Mouse (Mus musculus): Measurements from ENCODE around the gene Fam20a. TPM values are rescaled to one million over a fixed set of nuclear protein-coding genes. Genes with fewer than 3 reads are reported as not detected.

The Fam20a gene
- polyA plus RNA-seq, 1 experiment from 2014 or later, result 2.0 TPM

- Histone ChIP-seq H3K27me3 (ENCODE audit: insufficient read depth, poor library complexity, severe bottlenecking) (no peaks in the 10 kb centered on the region), H3K36me3 (no peaks in the 10 kb centered on the region), H3K4me3 (no peak overlapping the region), H3K9me3 (no peaks in the 10 kb centered on the region), H3K27ac (no peak overlapping the region), H3K4me1 (replicated peaks) (no peaks in the 10 kb centered on the region)
- DNase-seq (ENCODE audit: low spot score), result no peak
- 89% methylated on average over 3 of the region's 3 CpGs for WGBS
Measured at GRCm38 (mm10) chr11:109628099-109628498, 94.0 kb downstream of the Fam20a start.

GRCm38 (mm10) chr11:109627648-109628047 lies 94.4 kb downstream of the Fam20a start:
- no peaks in the 10 kb centered on the region for H3K9me3 ChIP-seq
- H3K27ac ChIP-seq, result no peak overlapping the region
- no peak for DNase-seq (ENCODE audit: low spot score)
- H3K4me1 ChIP-seq (replicated peaks), result peaks cover under 1% of the 10 kb centered on the region; the same call in 1 of the 2 replicates
- no peak overlapping the region for H3K4me3 ChIP-seq
- H3K27me3 ChIP-seq (ENCODE audit: insufficient read depth, poor library complexity, severe bottlenecking), result no peaks in the 10 kb centered on the region
- 92% methylated on average over 4 of the region's 4 CpGs for whole genome bisulfite sequencing
- H3K36me3 ChIP-seq, result no peaks in the 10 kb centered on the region

- Histone ChIP-seq H3K36me3 (no peaks in the 10 kb centered on the region), H3K27me3 (ENCODE audit: insufficient read depth, poor library complexity, severe bottlenecking) (no peaks in the 10 kb centered on the region), H3K27ac (no peak overlapping the region), H3K4me3 (no peak overlapping the region), H3K4me1 (replicated peaks) (peaks cover 6% of the 10 kb centered on the region; the same call in 1 of the 2 replicates), H3K9me3 (no peaks in the 10 kb centered on the region)
- no peak for DNase-seq (ENCODE audit: low spot score)
- WGBS, result 88% methylated on average over 7 of the region's 7 CpGs
Measured at GRCm38 (mm10) chr11:109623238-109623637, 98.8 kb downstream of the Fam20a start.

DNA sequence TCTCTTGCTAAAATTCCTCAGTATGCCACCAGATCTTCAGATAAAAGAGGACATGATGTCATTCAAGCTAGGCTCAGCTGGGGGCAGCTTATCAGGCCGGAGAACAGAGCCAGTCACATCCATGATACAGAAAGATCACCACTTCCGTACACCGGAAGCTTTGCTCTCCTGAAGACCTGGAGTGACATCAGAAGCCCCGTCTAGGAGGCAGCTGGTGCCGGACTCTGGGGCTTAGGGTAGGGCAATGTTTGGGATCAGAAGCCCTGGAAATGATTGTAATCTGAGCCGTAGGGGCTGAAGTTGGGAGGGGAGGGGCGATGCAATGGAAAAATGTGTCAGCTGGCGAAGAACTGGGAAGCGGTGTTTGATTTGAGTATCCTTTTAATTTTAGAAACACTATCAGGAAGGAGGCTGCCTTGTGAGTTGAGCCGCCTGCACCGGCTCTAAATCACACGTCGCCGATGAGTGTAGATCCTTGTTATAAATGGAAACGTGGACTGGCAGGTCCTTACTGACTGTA lies 99.5 kb downstream of the Fam20a start:
- DNase-seq (ENCODE audit: low spot score), result peak; percentile 9
- no peaks in the 10 kb centered on the region for H3K27me3 ChIP-seq (ENCODE audit: insufficient read depth, poor library complexity, severe bottlenecking)
- no peaks in the 10 kb centered on the region for H3K9me3 ChIP-seq
- H3K36me3 ChIP-seq, result no peaks in the 10 kb centered on the region
- H3K27ac ChIP-seq, result no peak overlapping the region
- H3K4me1 ChIP-seq (replicated peaks), result peaks cover 6% of the 10 kb centered on the region; the same call in 1 of the 2 replicates
- H3K4me3 ChIP-seq, result no peak overlapping the region
- 52% methylated on average over 15 of the region's 15 CpGs for WGBS

DNA sequence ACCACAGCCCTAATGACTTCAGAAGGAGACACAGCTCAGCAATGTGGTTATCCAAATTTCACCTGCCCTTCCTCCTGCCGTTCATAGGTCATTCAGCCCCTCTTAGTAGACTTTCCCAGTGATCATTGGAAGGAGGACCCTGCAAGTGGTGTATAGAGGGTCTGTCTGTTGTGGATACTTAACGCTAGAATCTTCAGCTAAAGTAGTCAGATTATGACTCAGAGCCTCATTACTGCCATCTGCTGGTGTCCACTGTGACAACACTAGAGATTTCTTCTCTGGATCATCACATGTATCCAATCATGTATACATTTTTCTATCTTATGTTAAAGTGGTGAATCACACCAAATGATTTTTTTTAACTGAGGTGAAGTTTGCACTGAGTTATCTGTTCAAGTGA lies 100.9 kb downstream of the Fam20a start:
- H3K36me3 ChIP-seq, result no peaks in the 10 kb centered on the region
- peak; percentile 49 for DNase-seq (ENCODE audit: low spot score)
- H3K4me1 ChIP-seq (replicated peaks), result peaks cover 6% of the 10 kb centered on the region; the same call in 1 of the 2 replicates
- no peaks in the 10 kb centered on the region for H3K27me3 ChIP-seq (ENCODE audit: insufficient read depth, poor library complexity, severe bottlenecking)
- no peak overlapping the region for H3K27ac ChIP-seq
- no peak overlapping the region for H3K4me3 ChIP-seq
- 32% methylated on average over 2 of the region's 2 CpGs for WGBS
- H3K9me3 ChIP-seq, result no peaks in the 10 kb centered on the region

DNA sequence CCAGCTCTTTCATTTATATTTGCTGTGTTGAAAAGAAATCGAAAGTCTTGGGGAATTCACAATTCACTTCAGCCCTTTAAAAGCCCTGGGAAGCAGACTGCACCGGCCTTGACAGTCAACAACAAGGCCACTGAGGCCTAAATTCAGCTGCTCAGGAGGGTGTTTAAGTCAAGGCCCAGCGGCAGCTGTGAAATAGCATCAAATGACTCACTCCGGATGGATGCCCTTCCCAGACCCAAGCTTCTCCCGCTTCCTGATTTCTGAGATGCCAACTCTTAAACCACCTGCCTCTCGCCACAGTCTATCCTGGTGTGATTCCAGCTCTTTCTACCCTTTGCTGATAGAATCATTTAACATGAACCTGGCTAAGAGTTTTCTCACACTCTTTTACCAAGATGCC lies 101.7 kb downstream of the Fam20a start:
- H3K27ac ChIP-seq, result no peak overlapping the region
- peaks cover 6% of the 10 kb centered on the region; the same call in 1 of the 2 replicates for H3K4me1 ChIP-seq (replicated peaks)
- H3K9me3 ChIP-seq, result no peaks in the 10 kb centered on the region
- H3K4me3 ChIP-seq, result no peak overlapping the region
- DNase-seq (ENCODE audit: low spot score), result no peak
- no peaks in the 10 kb centered on the region for H3K27me3 ChIP-seq (ENCODE audit: insufficient read depth, poor library complexity, severe bottlenecking)
- 82% methylated on average over 6 of the region's 6 CpGs for WGBS
- H3K36me3 ChIP-seq, result no peaks in the 10 kb centered on the region

Other genes starting within 250 kb of the Fam20a start
- gene Arsg, start 248.9 kb downstream of the Fam20a start, polyA plus RNA-seq (2016; fragmentation: Nextera tagmentation; extraction: Ambion mirVana), result 2.6 and 3.8 TPM in 2 replicates
- 3.6 and 5.5 TPM in 2 replicates for gene Slc16a6, start 248.7 kb downstream of the Fam20a start, polyA plus RNA-seq (2016; fragmentation: Nextera tagmentation; extraction: Ambion mirVana)
- 16.0 and 16.2 TPM in 2 replicates for gene Wipi1, start 110.3 kb downstream of the Fam20a start, polyA plus RNA-seq (2016; fragmentation: Nextera tagmentation; extraction: Ambion mirVana)
- gene Prkar1a, start 72.9 kb downstream of the Fam20a start, polyA plus RNA-seq (2016; fragmentation: Nextera tagmentation; extraction: Ambion mirVana), result 313 and 331 TPM in 2 replicates
- gene 1700012B07Rik, start 105.8 kb upstream of the Fam20a start, polyA plus RNA-seq (2016; fragmentation: Nextera tagmentation; extraction: Ambion mirVana), result not detected in 2 replicates